Mouse (Mus musculus): ENCODE data around the gene Tfe3. TPM values are rescaled to one million over a fixed set of nuclear protein-coding genes. Genes with fewer than 3 reads are reported as not detected.

Tfe3 gene
- polyA plus RNA-seq, 1 experiment from 2014 or later, result 21.7 TPM

DNA sequence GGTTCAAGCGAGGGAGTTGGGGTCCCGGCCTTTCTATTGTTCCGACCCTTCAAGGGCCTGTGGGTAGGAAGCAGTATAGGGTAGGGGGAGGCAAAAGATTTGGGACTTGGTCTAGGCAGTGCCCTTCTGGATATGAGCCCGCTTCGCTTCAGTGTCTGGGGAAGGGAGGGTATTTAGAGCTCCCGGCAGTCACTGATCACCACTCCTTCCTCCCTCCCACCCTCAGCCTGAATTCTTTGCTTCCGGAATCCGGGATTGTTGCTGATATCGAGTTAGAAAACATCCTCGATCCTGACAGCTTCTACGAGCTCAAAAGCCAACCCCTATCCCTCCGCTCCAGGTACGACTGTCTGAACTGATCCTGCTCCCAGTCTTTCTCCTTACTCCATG, 2.9 kb downstream of the Tfe3 start:
- Histone ChIP-seq H3K27me3 (ENCODE audit: control insufficient read depth, insufficient read depth, low read length) (no peaks in the 10 kb centered on the region), H3K36me3 (ENCODE audit: control insufficient read depth, insufficient read depth, low read length) (no peaks in the 10 kb centered on the region), H3K27ac (ENCODE audit: low read depth, low read length) (no peak overlapping the region), H3K4me2 (replicated peaks; ENCODE audit: low read depth, low read length) (peak overlapping the region; percentile 64), H3K4me3 (ENCODE audit: low read depth, low read length) (peak overlapping the region; percentile 65), H3K9ac (ENCODE audit: low read depth, low read length) (no peak overlapping the region), H3K4me1 (replicated peaks; ENCODE audit: control insufficient read depth, insufficient read depth, low read length) (no peaks in the 10 kb centered on the region), H3K9me3 (ENCODE audit: control insufficient read depth, low read length) (no peaks in the 10 kb centered on the region)
- ATAC-seq (ENCODE audit: low FRiP score) (no peak), DNase-seq (ENCODE audit: low spot score) (peak; percentile 6)
- 24% methylated on average over 12 of the region's 13 CpGs for WGBS

DNA sequence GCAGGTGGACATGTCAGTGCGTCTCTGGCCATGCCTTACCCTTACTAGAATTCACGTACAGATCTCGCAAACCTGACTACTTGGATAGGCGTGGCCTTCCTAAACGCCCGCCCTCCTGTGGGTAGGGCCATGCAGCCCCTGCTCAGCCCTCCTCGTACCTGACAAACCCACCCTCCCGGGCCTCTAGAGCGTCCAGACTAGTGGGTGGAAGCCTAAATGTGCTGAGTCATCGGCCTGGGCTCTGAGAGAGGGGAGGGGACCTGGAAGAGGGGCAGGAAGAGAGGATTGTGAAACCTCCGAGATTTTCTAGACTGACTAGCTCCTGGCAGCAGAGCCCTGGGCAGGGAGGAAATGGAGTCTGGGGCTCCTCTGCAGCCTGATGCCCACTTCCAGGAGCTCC, 3.4 kb downstream of the Tfe3 start:
- no peaks in the 10 kb centered on the region for H3K27me3 ChIP-seq (ENCODE audit: control insufficient read depth, insufficient read depth, low read length)
- ATAC-seq (ENCODE audit: low FRiP score), result no peak
- H3K9me3 ChIP-seq (ENCODE audit: control insufficient read depth, low read length), result no peaks in the 10 kb centered on the region
- H3K4me2 ChIP-seq (replicated peaks; ENCODE audit: low read depth, low read length), result peak overlapping the region; percentile 64
- no peak overlapping the region for H3K27ac ChIP-seq (ENCODE audit: low read depth, low read length)
- H3K36me3 ChIP-seq (ENCODE audit: control insufficient read depth, insufficient read depth, low read length), result no peaks in the 10 kb centered on the region
- WGBS, result 10% methylated on average over 11 of the region's 11 CpGs
- DNase-seq (ENCODE audit: low spot score), result peak; percentile 28
- H3K4me1 ChIP-seq (replicated peaks; ENCODE audit: control insufficient read depth, insufficient read depth, low read length), result no peaks in the 10 kb centered on the region
- H3K9ac ChIP-seq (ENCODE audit: low read depth, low read length), result no peak overlapping the region
- peak overlapping the region; percentile 65 for H3K4me3 ChIP-seq (ENCODE audit: low read depth, low read length)

DNA sequence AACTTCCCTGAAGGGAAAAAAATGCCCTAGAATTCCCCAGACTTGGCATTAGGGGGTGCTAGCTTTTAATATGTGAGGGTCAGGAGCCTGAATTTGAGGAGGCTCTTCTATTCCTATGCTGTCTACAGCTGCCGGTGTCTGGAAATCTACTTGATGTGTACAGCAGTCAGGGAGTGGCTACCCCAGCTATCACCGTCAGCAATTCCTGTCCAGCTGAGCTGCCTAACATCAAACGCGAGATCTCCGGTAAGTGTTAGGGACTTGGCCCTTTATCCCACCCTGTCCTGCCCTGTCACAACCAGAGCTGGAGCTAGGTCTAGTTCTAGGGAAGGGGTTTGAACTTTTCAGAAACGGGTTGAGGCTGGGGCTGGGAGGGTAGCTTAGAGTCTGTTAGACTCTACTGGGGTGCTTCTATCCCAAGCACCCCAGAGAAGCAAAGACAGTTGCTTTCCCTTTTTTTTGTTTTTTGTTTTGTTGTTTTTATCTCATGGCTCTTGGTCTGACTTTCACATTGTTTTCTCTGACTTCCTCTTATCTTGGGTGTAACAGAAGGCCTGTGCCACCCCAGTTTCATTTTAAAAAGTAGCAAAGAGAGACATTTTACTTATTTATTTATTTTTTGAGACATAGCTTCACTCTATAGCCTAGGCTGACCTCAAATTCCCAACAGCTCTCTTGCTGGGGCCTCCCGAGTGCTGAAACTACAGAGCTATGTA, 7.1 kb downstream of the Tfe3 start:
- H3K4me2 ChIP-seq (replicated peaks; ENCODE audit: low read depth, low read length), result no peak overlapping the region
- no peak overlapping the region for H3K27ac ChIP-seq (ENCODE audit: low read depth, low read length)
- H3K27me3 ChIP-seq (ENCODE audit: control insufficient read depth, insufficient read depth, low read length), result no peaks in the 10 kb centered on the region
- no peak overlapping the region for H3K4me3 ChIP-seq (ENCODE audit: low read depth, low read length)
- H3K4me1 ChIP-seq (replicated peaks; ENCODE audit: control insufficient read depth, insufficient read depth, low read length), result no peaks in the 10 kb centered on the region
- H3K9ac ChIP-seq (ENCODE audit: low read depth, low read length), result no peak overlapping the region
- 85% methylated on average over 7 of the region's 7 CpGs for WGBS
- DNase-seq (ENCODE audit: low spot score), result no peak
- no peak for ATAC-seq (ENCODE audit: low FRiP score)
- H3K36me3 ChIP-seq (ENCODE audit: control insufficient read depth, insufficient read depth, low read length), result no peaks in the 10 kb centered on the region
- H3K9me3 ChIP-seq (ENCODE audit: control insufficient read depth, low read length), result no peaks in the 10 kb centered on the region

DNA sequence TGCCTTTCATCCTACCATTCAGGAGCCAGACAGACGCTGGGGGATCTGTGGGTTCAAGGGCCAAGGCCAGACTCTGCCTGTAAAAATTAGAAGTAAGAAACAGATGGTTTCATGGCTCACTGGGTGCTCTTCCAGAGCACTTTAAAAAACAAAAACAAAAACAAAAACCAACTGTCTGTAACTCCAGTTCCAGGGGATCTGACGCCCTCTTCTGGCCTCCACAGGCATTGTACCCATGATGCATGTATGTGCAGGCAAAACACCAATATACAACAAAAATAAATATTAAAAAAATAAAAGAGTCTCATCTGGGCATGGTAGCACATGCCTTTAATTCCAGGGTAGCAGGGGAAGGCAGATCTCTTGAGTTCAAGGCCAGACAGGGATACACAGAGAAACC, 10.4 kb downstream of the Tfe3 start:
- 57% methylated on average over 2 of the region's 2 CpGs for WGBS
- no peak overlapping the region for H3K4me2 ChIP-seq (replicated peaks; ENCODE audit: low read depth, low read length)
- peak; percentile 14 for DNase-seq (ENCODE audit: low spot score)
- H3K4me1 ChIP-seq (replicated peaks; ENCODE audit: control insufficient read depth, insufficient read depth, low read length), result no peaks in the 10 kb centered on the region
- no peak overlapping the region for H3K4me3 ChIP-seq (ENCODE audit: low read depth, low read length)
- no peaks in the 10 kb centered on the region for H3K27me3 ChIP-seq (ENCODE audit: control insufficient read depth, insufficient read depth, low read length)
- H3K36me3 ChIP-seq (ENCODE audit: control insufficient read depth, insufficient read depth, low read length), result no peaks in the 10 kb centered on the region
- H3K27ac ChIP-seq (ENCODE audit: low read depth, low read length), result no peak overlapping the region
- H3K9ac ChIP-seq (ENCODE audit: low read depth, low read length), result no peak overlapping the region
- no peaks in the 10 kb centered on the region for H3K9me3 ChIP-seq (ENCODE audit: control insufficient read depth, low read length)
- ATAC-seq (ENCODE audit: low FRiP score), result no peak

DNA sequence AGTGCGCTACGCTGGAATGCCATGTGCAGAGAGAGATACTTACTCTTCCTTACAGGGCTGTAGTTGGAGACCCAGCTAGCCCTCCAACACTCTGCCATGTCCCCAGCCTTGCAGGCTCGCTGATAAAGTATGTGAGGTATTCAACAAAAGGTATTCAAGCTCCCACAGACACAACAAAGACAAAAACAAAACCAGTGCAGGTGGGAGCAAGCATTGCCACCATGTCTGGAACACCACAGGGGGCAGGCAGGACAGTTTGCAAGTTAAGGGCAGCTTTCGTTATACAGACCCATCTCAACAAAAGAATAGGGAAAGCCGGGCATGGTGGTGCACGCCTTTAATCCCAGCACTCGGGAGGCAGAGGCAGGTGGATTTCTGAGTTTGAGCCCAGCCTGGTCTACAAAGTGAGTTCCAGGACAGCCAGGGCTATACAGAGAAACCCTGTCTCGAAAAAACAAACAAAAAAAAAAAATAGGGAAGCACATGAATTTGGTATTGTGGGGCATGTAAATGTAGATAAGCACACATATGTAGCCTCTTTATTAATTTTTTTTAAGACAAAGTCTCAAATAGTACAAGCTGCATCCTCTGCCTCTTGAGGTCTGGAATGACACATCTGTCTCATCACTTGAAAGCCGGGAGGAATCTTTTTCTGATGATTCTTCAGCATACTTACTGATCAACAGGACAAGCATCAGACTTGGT, 13.3 kb downstream of the Tfe3 start:
- no peak for DNase-seq (ENCODE audit: low spot score)
- WGBS, result 76% methylated on average over 9 of the region's 9 CpGs
- no peaks in the 10 kb centered on the region for H3K4me1 ChIP-seq (replicated peaks; ENCODE audit: control insufficient read depth, insufficient read depth, low read length)
- no peaks in the 10 kb centered on the region for H3K9me3 ChIP-seq (ENCODE audit: control insufficient read depth, low read length)
- no peaks in the 10 kb centered on the region for H3K27me3 ChIP-seq (ENCODE audit: control insufficient read depth, insufficient read depth, low read length)
- no peak overlapping the region for H3K9ac ChIP-seq (ENCODE audit: low read depth, low read length)
- H3K36me3 ChIP-seq (ENCODE audit: control insufficient read depth, insufficient read depth, low read length), result no peaks in the 10 kb centered on the region
- H3K27ac ChIP-seq (ENCODE audit: low read depth, low read length), result no peak overlapping the region
- ATAC-seq (ENCODE audit: low FRiP score), result no peak
- H3K4me3 ChIP-seq (ENCODE audit: low read depth, low read length), result no peak overlapping the region
- H3K4me2 ChIP-seq (replicated peaks; ENCODE audit: low read depth, low read length), result no peak overlapping the region

DNA sequence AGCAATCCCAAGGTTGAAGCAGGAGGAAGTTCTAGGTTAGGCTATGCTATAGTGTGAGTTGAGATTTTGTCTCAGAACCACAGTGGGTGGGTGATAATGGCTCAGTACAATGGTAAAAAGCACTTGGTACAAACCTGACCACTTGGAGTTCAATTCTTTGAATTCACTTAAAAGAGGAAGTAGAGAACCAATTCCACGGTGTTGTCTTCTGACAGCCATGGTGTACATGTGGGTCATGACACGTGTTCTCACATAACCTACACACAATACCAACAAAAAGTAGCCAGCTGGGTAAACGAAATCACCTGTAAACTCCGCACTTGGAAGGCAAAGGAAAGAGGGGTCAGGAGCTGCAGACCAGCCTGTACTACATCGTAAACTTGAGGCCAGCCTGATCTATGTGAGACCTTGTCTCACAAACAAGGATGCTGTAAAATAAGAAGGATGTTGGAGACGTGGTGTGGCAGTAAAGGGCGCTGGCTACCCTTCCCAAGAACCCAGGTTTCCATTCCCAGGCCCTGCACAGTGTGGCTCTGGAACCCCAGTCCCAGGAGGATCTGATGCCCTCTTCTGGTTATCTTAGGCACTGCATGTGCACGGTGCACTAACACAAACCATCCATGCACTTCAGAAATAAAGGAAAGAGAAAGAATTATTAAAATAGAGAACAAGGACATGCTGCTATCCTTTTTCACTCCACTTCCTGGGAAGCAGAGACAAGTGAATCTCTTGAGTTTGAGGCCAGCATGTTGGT, 14.1 kb downstream of the Tfe3 start:
- Histone ChIP-seq H3K4me3 (ENCODE audit: low read depth, low read length) (no peak overlapping the region), H3K27ac (ENCODE audit: low read depth, low read length) (no peak overlapping the region), H3K9me3 (ENCODE audit: control insufficient read depth, low read length) (no peaks in the 10 kb centered on the region), H3K4me1 (replicated peaks; ENCODE audit: control insufficient read depth, insufficient read depth, low read length) (no peaks in the 10 kb centered on the region), H3K27me3 (ENCODE audit: control insufficient read depth, insufficient read depth, low read length) (no peaks in the 10 kb centered on the region), H3K9ac (ENCODE audit: low read depth, low read length) (no peak overlapping the region), H3K4me2 (replicated peaks; ENCODE audit: low read depth, low read length) (no peak overlapping the region), H3K36me3 (ENCODE audit: control insufficient read depth, insufficient read depth, low read length) (no peaks in the 10 kb centered on the region)
- DNase-seq (ENCODE audit: low spot score), result peak; percentile 68
- WGBS, result 55% methylated on average over 8 of the region's 8 CpGs
- ATAC-seq (ENCODE audit: low FRiP score), result peak; percentile 61; the same call in 1 of the 2 replicates

DNA sequence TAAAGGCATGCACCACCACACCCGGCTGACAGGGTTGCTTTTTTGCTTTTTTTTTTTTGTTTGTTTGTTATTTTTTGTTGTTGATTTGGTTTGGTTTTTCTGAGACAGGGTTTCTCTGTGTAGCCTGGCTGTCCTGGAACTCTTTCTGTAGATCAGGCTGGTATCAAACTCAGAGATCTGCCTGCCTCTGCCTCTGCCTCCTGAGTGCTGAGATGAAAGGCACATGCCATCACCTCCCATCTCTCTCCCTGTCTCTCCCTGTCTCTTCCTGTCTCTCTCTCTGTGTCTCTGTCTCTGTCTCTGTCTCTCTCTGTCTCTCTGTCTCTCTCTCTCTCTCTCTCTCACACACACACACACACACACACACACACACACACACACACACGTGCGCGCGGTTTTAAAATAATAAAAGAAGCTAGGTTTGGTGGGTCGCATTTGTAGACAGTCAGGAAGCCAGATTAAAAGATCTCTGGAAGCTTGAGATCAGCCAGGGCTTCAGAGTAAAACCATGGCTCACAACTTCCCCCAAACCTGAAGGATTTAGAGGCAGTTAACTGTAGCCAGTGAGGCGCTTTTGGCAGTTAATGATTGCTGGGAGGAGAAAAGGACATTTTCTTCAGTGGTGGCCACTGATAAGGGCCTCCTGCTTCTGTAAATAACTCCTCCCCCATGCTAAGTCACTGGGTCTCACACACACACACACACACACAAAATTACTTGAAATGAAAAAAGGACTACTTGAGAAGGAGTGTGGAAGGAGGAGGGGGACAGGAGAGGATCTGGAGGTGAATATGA, 16.3 kb downstream of the Tfe3 start:
- H3K9ac ChIP-seq (ENCODE audit: low read depth, low read length), result no peak overlapping the region
- 73% methylated on average over 7 of the region's 7 CpGs for WGBS
- no peak overlapping the region for H3K4me2 ChIP-seq (replicated peaks; ENCODE audit: low read depth, low read length)
- no peaks in the 10 kb centered on the region for H3K27me3 ChIP-seq (ENCODE audit: control insufficient read depth, insufficient read depth, low read length)
- H3K27ac ChIP-seq (ENCODE audit: low read depth, low read length), result no peak overlapping the region
- DNase-seq (ENCODE audit: low spot score) (no peak), ATAC-seq (ENCODE audit: low FRiP score) (no peak)
- no peak overlapping the region for H3K4me3 ChIP-seq (ENCODE audit: low read depth, low read length)
- H3K9me3 ChIP-seq (ENCODE audit: control insufficient read depth, low read length), result no peaks in the 10 kb centered on the region
- H3K4me1 ChIP-seq (replicated peaks; ENCODE audit: control insufficient read depth, insufficient read depth, low read length), result no peaks in the 10 kb centered on the region
- no peaks in the 10 kb centered on the region for H3K36me3 ChIP-seq (ENCODE audit: control insufficient read depth, insufficient read depth, low read length)

DNA sequence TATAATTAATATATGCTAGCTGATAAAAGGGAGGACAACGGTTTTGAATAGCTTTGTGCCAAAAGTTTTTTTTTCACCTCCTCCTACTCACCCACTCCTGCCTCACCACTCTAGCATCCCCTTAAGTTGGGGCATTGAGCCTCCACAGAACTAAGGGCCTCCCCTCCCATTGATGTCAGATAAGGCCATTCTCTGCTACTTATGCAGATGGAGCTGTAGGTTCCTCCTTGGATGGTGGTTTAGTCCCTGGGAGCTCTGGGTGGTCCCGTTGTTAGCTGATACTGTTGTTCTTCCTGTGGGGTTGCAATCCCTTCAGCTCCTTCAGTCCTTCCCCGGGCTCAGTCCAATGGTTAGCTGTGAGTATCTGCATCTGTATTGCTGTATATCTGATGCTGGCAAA, 16.9 kb downstream of the Tfe3 start:
- H3K36me3 ChIP-seq (ENCODE audit: control insufficient read depth, insufficient read depth, low read length), result no peaks in the 10 kb centered on the region
- DNase-seq (ENCODE audit: low spot score), result no peak
- no peak overlapping the region for H3K4me2 ChIP-seq (replicated peaks; ENCODE audit: low read depth, low read length)
- no peak for ATAC-seq (ENCODE audit: low FRiP score)
- H3K27me3 ChIP-seq (ENCODE audit: control insufficient read depth, insufficient read depth, low read length), result no peaks in the 10 kb centered on the region
- H3K9ac ChIP-seq (ENCODE audit: low read depth, low read length), result no peak overlapping the region
- no peak overlapping the region for H3K4me3 ChIP-seq (ENCODE audit: low read depth, low read length)
- WGBS, result 31% methylated on average over 3 of the region's 3 CpGs
- no peak overlapping the region for H3K27ac ChIP-seq (ENCODE audit: low read depth, low read length)
- H3K9me3 ChIP-seq (ENCODE audit: control insufficient read depth, low read length), result no peaks in the 10 kb centered on the region
- H3K4me1 ChIP-seq (replicated peaks; ENCODE audit: control insufficient read depth, insufficient read depth, low read length), result no peaks in the 10 kb centered on the region
